Mouse (Mus musculus): ENCODE measurements around the gene 4930432K21Rik. TPM values are rescaled to one million over a fixed set of nuclear protein-coding genes. Genes with fewer than 3 reads are reported as not detected.

Gene 4930432K21Rik
- polyA plus RNA-seq, 1 experiment from 2014 or later: 0.66 TPM

DNA sequence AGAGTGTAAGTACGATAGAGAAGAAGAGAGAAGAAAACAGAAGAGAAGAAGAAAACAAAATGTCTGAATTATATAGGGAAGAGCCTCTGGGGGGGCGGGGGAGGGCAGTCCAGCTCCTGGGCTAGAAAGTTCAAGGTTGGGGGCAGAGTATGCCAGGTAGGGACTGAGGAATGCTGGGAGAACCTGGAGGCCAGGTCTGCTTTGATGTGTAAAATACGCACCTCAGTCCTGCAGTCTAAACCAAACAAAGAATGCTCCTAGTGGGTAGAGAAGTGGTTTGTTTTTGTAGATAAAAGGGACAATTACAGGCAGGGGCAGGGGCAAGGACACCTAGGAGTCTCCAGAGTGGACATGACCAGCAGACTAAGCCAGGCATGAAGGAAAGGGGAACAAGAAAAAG lies 29.6 kb downstream of the 4930432K21Rik start:
- H3K27ac ChIP-seq (ENCODE audit: low read depth): no peak overlapping the region
- peaks cover 51% of the 10 kb centered on the region for H3K36me3 ChIP-seq (ENCODE audit: insufficient read depth)
- DNase-seq (no peak), ATAC-seq (ENCODE audit: insufficient read depth) (no peak)
- H3K9me3 ChIP-seq (ENCODE audit: low read depth, low read length): no peaks in the 10 kb centered on the region
- no peak overlapping the region for H3K9ac ChIP-seq
- H3K27me3 ChIP-seq (ENCODE audit: insufficient read depth, low read length): no peaks in the 10 kb centered on the region
- no peak overlapping the region for H3K4me3 ChIP-seq (ENCODE audit: low read depth, low read length)
- 73% methylated on average over 3 of the region's 3 CpGs for WGBS
- peaks cover 11% of the 10 kb centered on the region for H3K4me1 ChIP-seq (ENCODE audit: insufficient read depth)
- H3K4me2 ChIP-seq: no peak overlapping the region
- no peak for TF ChIP-seq CTCF (IDR thresholded peaks at IDR 0.05; ENCODE audit: low read depth)

DNA sequence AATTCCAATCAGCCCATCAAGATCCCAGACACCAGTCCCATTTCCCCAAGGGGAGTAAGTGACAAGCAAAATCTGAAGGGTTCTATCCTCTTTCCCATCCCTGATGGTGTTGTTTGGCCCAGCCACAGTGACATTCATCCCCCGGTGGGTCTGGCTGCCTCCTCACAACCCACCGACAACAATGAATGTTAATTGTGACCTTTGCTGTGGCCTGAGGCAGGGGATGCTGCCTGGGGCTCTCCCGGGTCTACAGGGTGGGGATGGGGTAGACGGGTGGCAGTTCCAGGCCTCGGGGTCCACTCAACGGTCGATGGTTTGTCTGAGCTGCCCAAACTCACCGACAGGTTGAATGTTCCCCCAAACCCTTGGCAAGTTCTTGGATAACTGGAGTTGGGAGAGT lies 30.8 kb downstream of the 4930432K21Rik start:
- Histone ChIP-seq H3K9me3 (ENCODE audit: low read depth, low read length) (no peaks in the 10 kb centered on the region), H3K4me3 (ENCODE audit: low read depth, low read length) (no peak overlapping the region), H3K27me3 (ENCODE audit: insufficient read depth, low read length) (no peaks in the 10 kb centered on the region), H3K4me2 (no peak overlapping the region), H3K4me1 (ENCODE audit: insufficient read depth) (peaks cover 18% of the 10 kb centered on the region), H3K27ac (ENCODE audit: low read depth) (no peak overlapping the region), H3K9ac (no peak overlapping the region), H3K36me3 (ENCODE audit: insufficient read depth) (peaks cover 39% of the 10 kb centered on the region)
- ATAC-seq (ENCODE audit: insufficient read depth): no peak
- no peak for DNase-seq
- 85% methylated on average over 8 of the region's 8 CpGs for WGBS
- no peak for TF ChIP-seq CTCF (IDR thresholded peaks at IDR 0.05; ENCODE audit: low read depth)

DNA sequence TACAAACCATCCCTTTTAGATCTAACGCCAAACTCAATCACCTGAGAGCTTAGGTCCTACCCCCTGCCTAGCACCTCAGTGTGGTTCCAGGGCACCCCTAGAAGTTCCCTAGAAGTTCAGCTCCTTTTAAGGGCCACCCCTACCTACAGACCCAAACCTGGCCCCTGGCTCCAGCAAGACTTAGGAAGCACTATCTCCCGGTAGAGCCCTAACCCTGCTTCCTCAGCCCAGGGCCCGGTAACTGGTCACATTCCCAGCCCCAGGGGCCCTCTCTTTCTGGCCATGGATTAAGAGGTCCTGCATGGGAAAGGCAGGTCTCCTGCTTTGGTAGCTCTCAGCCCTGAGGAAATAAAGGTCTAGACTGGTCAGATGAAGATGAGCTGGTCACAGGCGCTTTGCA lies 32.1 kb downstream of the 4930432K21Rik start:
- no peak for TF ChIP-seq CTCF (IDR thresholded peaks at IDR 0.05; ENCODE audit: low read depth)
- H3K27ac ChIP-seq (ENCODE audit: low read depth): peak overlapping the region; percentile 74; the same call in 1 of the 2 replicates

DNA sequence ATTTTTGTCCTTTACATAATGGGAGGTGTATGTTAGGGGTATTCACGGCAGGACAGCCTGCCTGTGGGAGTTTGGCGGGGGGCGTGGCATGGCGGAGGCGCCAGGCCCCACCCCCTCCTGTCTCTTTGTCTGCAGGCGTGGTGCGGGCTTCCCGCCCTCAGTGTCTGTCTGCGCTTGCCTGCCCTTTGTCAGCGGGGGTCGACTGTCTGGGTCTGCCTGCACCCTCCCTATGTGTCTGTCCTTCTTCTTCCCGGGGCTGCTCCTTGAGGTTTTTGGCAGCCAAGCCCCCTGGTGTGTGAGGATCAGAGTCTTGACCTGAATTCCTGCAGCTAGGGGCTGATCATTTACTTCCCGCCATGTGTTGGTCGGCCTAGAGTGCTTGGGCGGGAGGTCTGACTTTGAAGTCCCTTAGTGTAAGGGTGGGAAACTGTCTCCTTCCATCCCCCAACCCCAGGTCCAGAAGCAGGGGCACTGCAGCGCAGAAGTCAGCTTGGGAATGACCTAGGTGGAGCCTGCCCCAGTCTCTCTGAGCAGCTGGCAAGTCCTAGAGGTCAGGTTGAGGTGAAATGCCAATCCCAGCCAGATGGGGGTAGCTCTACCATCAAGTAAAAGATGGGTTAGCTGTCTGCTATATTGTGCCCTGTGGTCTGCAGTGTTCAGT lies 32.8 kb downstream of the 4930432K21Rik start:
- peaks cover 24% of the 10 kb centered on the region for H3K4me1 ChIP-seq (ENCODE audit: insufficient read depth)

More for the DNA sequence above, 32.1 kb downstream of the 4930432K21Rik start:
- H3K9ac ChIP-seq: peak overlapping the region; percentile 32
- H3K4me2 ChIP-seq: peak overlapping the region; percentile 59
- ATAC-seq (ENCODE audit: insufficient read depth): no peak
- H3K27me3 ChIP-seq (ENCODE audit: insufficient read depth, low read length): no peaks in the 10 kb centered on the region
- peaks cover 24% of the 10 kb centered on the region for H3K4me1 ChIP-seq (ENCODE audit: insufficient read depth)
- no peak for DNase-seq
- no peaks in the 10 kb centered on the region for H3K9me3 ChIP-seq (ENCODE audit: low read depth, low read length)
- 15% methylated on average over 4 of the region's 4 CpGs for WGBS
- H3K36me3 ChIP-seq (ENCODE audit: insufficient read depth): peaks cover 26% of the 10 kb centered on the region; the same call in 1 of the 2 replicates
- peak overlapping the region; percentile 5; the same call in 1 of the 2 replicates for H3K4me3 ChIP-seq (ENCODE audit: low read depth, low read length)

DNA sequence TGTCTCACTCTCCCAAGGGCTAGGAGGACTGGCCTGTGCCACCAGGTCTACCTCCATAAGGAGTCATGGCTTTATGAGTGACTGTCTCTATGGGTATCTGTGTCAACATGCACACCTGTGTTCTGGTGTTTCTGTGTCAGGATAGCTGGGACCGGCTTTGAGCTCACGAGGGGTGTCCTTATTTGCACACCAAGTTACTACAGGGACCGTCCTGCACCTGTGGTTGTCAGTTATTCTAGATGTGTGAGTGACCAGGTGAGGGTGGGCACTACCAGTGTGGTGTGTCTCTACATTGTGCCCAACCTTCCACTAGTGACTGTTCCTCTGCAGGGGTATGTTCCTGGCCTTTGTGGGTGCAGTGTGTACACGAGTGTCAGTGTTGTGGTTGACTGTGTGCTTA lies 35.0 kb downstream of the 4930432K21Rik start:
- ATAC-seq (ENCODE audit: insufficient read depth) (no peak), DNase-seq (no peak)
- no peaks in the 10 kb centered on the region for H3K27me3 ChIP-seq (ENCODE audit: insufficient read depth, low read length)
- H3K4me3 ChIP-seq (ENCODE audit: low read depth, low read length): peak overlapping the region; percentile 82
- peak overlapping the region; percentile 94 for H3K4me2 ChIP-seq
- no peaks in the 10 kb centered on the region for H3K9me3 ChIP-seq (ENCODE audit: low read depth, low read length)
- H3K4me1 ChIP-seq (ENCODE audit: insufficient read depth): peaks cover 24% of the 10 kb centered on the region
- WGBS: 29% methylated on average over 4 of the region's 4 CpGs
- H3K36me3 ChIP-seq (ENCODE audit: insufficient read depth): peaks cover 10% of the 10 kb centered on the region; the same call in 1 of the 2 replicates
- peak overlapping the region; percentile 91 for H3K27ac ChIP-seq (ENCODE audit: low read depth)
- peak overlapping the region; percentile 97 for H3K9ac ChIP-seq
- no peak for TF ChIP-seq CTCF (IDR thresholded peaks at IDR 0.05; ENCODE audit: low read depth)

More for the DNA sequence above, 32.8 kb downstream of the 4930432K21Rik start:
- Histone ChIP-seq H3K4me2 (peak overlapping the region; percentile 59), H3K27ac (ENCODE audit: low read depth) (peak overlapping the region; percentile 74; the same call in 1 of the 2 replicates), H3K4me3 (ENCODE audit: low read depth, low read length) (peak overlapping the region; percentile 5; the same call in 1 of the 2 replicates), H3K9me3 (ENCODE audit: low read depth, low read length) (no peaks in the 10 kb centered on the region), H3K36me3 (ENCODE audit: insufficient read depth) (peaks cover 19% of the 10 kb centered on the region; the same call in 1 of the 2 replicates), H3K9ac (peak overlapping the region; percentile 32), H3K27me3 (ENCODE audit: insufficient read depth, low read length) (no peaks in the 10 kb centered on the region)
- DNase-seq (peak; percentile 81), ATAC-seq (ENCODE audit: insufficient read depth) (peak; percentile 68)
- 1% methylated on average over 16 of the region's 16 CpGs for WGBS
- TF ChIP-seq CTCF (IDR thresholded peaks at IDR 0.05; ENCODE audit: low read depth): peak; percentile 11

DNA sequence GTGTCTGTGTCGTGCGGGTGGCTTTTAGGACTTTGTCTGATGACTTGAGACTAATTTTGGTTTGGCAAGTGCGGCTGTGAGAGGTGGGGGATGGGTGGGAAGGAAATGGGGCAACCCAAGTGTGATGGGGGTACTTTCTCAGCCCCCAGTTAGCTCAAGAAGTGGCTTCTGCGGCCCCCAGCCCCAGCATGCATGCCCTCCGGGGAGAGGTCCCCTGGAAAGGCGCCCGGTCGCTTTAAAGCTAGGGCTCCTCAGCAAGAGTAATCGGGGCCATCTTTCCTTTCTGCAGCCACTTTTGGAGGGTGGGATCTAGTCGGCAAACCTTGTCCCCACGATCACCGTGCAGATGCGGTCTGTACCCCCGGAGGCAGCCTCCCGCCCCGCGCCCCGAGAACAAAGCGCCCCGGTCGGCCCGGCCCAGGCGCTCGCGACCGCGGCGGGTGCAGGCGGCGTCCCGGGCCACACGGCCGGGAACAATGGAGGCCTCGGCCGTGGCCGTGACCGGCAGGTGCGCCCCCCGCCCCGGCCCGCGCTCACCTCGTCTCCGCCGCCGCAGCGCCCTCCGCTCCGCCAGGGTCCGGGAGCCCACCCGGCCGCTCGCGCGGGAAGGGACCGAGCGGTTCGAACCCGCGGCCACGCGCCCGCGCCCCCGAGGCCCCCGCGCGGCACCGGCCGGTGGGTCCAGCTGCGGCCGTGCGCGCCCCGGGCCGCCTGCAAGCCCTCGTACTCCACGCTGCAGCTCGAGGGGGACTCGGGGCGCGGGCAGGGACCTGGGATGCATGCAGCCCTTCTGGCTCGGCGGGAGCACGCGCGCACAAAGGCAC lies 35.6 kb downstream of the 4930432K21Rik start:
- Histone ChIP-seq H3K4me1 (ENCODE audit: insufficient read depth) (peaks cover 24% of the 10 kb centered on the region), H3K4me2 (peak overlapping the region; percentile 94), H3K27ac (ENCODE audit: low read depth) (peak overlapping the region; percentile 91), H3K36me3 (ENCODE audit: insufficient read depth) (peaks cover 4% of the 10 kb centered on the region; the same call in 1 of the 2 replicates), H3K4me3 (ENCODE audit: low read depth, low read length) (peak overlapping the region; percentile 82), H3K27me3 (ENCODE audit: insufficient read depth, low read length) (no peaks in the 10 kb centered on the region), H3K9ac (peak overlapping the region; percentile 97), H3K9me3 (ENCODE audit: low read depth, low read length) (no peaks in the 10 kb centered on the region)
- no peak for TF ChIP-seq CTCF (IDR thresholded peaks at IDR 0.05; ENCODE audit: low read depth)
- WGBS: under 1% methylated on average over 72 of the region's 87 CpGs
- ATAC-seq (ENCODE audit: insufficient read depth) (peak; percentile 2; the same call in 1 of the 2 replicates), DNase-seq (peak; percentile 62)

Data from lung, embryonic 14.5 days (tissue).